Mouse (Mus musculus): Measurements from ENCODE around the gene Pip4k2b. TPM values are rescaled to one million over a fixed set of nuclear protein-coding genes. Genes with fewer than 3 reads are reported as not detected.

Pip4k2b gene
- polyA plus RNA-seq, 1 experiment = 17.6 TPM

- DNase-seq (ENCODE audit: low read depth in 1 of 2, low spot score in 2 of 2) = no peak
- TF ChIP-seq POLR2A (IDR thresholded peaks at IDR 0.05; ENCODE audit: low read depth, low read length) (no peak), CTCF (IDR thresholded peaks at IDR 0.05; ENCODE audit: extremely low read depth, insufficient read depth, insufficient read length, insufficient replicate concordance) (no peak)
- no peaks in the 10 kb centered on the region for H3K36me3 ChIP-seq (ENCODE audit: control insufficient read depth, insufficient read depth, low read length)
- 68% methylated on average over 14 of the region's 14 CpGs for WGBS
- no peak overlapping the region for H3K27ac ChIP-seq (ENCODE audit: insufficient read depth, low read length)
- peaks cover 13% of the 10 kb centered on the region for H3K27me3 ChIP-seq (ENCODE audit: control insufficient read depth, insufficient read depth, low read length)
- H3K4me1 ChIP-seq (ENCODE audit: control insufficient read depth, insufficient read depth, insufficient read length) = peaks cover 11% of the 10 kb centered on the region; the same call in 1 of the 2 replicates
- no peak overlapping the region for H3K4me3 ChIP-seq (ENCODE audit: extremely low read depth, insufficient read depth, insufficient read length)
Measured at GRCm38 (mm10) chr11:97697891-97698529, 46.5 kb downstream of the Pip4k2b start.

GRCm38 (mm10) chr11:97697199-97697890, 47.2 kb downstream of the Pip4k2b start:
- H3K36me3 ChIP-seq (ENCODE audit: control insufficient read depth, insufficient read depth, low read length) = no peaks in the 10 kb centered on the region
- peaks cover 11% of the 10 kb centered on the region; the same call in 1 of the 2 replicates for H3K4me1 ChIP-seq (ENCODE audit: control insufficient read depth, insufficient read depth, insufficient read length)
- WGBS = 82% methylated on average over 11 of the region's 11 CpGs
- H3K27ac ChIP-seq (ENCODE audit: insufficient read depth, low read length) = no peak overlapping the region
- no peak overlapping the region for H3K4me3 ChIP-seq (ENCODE audit: extremely low read depth, insufficient read depth, insufficient read length)
- TF ChIP-seq CTCF (IDR thresholded peaks at IDR 0.05; ENCODE audit: extremely low read depth, insufficient read depth, insufficient read length, insufficient replicate concordance) (no peak), POLR2A (IDR thresholded peaks at IDR 0.05; ENCODE audit: low read depth, low read length) (no peak)
- H3K27me3 ChIP-seq (ENCODE audit: control insufficient read depth, insufficient read depth, low read length) = peaks cover 13% of the 10 kb centered on the region
- DNase-seq (ENCODE audit: low read depth in 1 of 2, low spot score in 2 of 2) = no peak

DNA sequence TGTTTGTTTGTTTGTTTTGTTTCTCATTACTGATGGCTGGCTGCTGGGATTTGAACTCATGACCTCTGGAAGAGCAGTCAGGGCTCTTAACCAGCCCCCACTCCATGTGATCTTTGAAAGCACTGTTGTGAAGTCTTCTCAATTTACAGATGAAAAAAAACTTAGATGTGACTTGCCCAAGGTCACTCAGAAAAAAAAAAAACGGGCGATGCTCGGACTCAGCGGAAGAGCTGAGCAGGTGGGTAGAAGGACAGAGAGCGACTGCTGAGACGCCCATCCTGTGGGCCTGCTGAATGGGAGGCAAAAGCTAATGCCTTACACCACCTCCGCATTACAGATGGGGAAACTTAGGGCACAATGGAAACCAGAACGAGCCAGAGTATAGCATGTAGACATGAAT, 47.8 kb downstream of the Pip4k2b start:
- Histone ChIP-seq H3K4me3 (ENCODE audit: extremely low read depth, insufficient read depth, insufficient read length) (no peak overlapping the region), H3K4me1 (ENCODE audit: control insufficient read depth, insufficient read depth, insufficient read length) (peaks cover 11% of the 10 kb centered on the region; the same call in 1 of the 2 replicates), H3K27me3 (ENCODE audit: control insufficient read depth, insufficient read depth, low read length) (peaks cover 13% of the 10 kb centered on the region), H3K36me3 (ENCODE audit: control insufficient read depth, insufficient read depth, low read length) (no peaks in the 10 kb centered on the region), H3K27ac (ENCODE audit: insufficient read depth, low read length) (no peak overlapping the region)
- no peak for DNase-seq (ENCODE audit: low read depth in 1 of 2, low spot score in 2 of 2)
- 95% methylated on average over 8 of the region's 8 CpGs for WGBS
- TF ChIP-seq POLR2A (IDR thresholded peaks at IDR 0.05; ENCODE audit: low read depth, low read length) = no peak

- Histone ChIP-seq H3K27ac (ENCODE audit: insufficient read depth, low read length) (no peak overlapping the region), H3K4me3 (ENCODE audit: extremely low read depth, insufficient read depth, insufficient read length) (no peak overlapping the region), H3K36me3 (ENCODE audit: control insufficient read depth, insufficient read depth, low read length) (0 out of 2 replicates have a peak, but pooled peaks cover 1% of the 10 kb centered on the region), H3K27me3 (ENCODE audit: control insufficient read depth, insufficient read depth, low read length) (peaks cover 13% of the 10 kb centered on the region), H3K4me1 (ENCODE audit: control insufficient read depth, insufficient read depth, insufficient read length) (peaks cover 11% of the 10 kb centered on the region; the same call in 1 of the 2 replicates)
- no peak for TF ChIP-seq POLR2A (IDR thresholded peaks at IDR 0.05; ENCODE audit: low read depth, low read length)
- TF ChIP-seq CTCF (IDR thresholded peaks at IDR 0.05; ENCODE audit: extremely low read depth, insufficient read depth, insufficient read length, insufficient replicate concordance) = no peak
- WGBS = 82% methylated on average over 9 of the region's 9 CpGs
- DNase-seq (ENCODE audit: low read depth in 1 of 2, low spot score in 2 of 2) = no peak
Measured at GRCm38 (mm10) chr11:97695712-97696401, 48.6 kb downstream of the Pip4k2b start.

- H3K4me1 ChIP-seq (ENCODE audit: control insufficient read depth, insufficient read depth, insufficient read length) = peaks cover 10% of the 10 kb centered on the region; the same call in 1 of the 2 replicates
- no peak overlapping the region for H3K4me3 ChIP-seq (ENCODE audit: extremely low read depth, insufficient read depth, insufficient read length)
- peaks cover 13% of the 10 kb centered on the region for H3K27me3 ChIP-seq (ENCODE audit: control insufficient read depth, insufficient read depth, low read length)
- TF ChIP-seq CTCF (IDR thresholded peaks at IDR 0.05; ENCODE audit: extremely low read depth, insufficient read depth, insufficient read length, insufficient replicate concordance) = no peak
- TF ChIP-seq POLR2A (IDR thresholded peaks at IDR 0.05; ENCODE audit: low read depth, low read length) = no peak
- H3K27ac ChIP-seq (ENCODE audit: insufficient read depth, low read length) = no peak overlapping the region
- DNase-seq (ENCODE audit: low read depth in 1 of 2, low spot score in 2 of 2) = no peak
- WGBS = 93% methylated on average over 17 of the region's 17 CpGs
- 0 out of 2 replicates have a peak, but pooled peaks cover 1% of the 10 kb centered on the region for H3K36me3 ChIP-seq (ENCODE audit: control insufficient read depth, insufficient read depth, low read length)
Measured at GRCm38 (mm10) chr11:97694921-97695711, 49.4 kb downstream of the Pip4k2b start.

DNA sequence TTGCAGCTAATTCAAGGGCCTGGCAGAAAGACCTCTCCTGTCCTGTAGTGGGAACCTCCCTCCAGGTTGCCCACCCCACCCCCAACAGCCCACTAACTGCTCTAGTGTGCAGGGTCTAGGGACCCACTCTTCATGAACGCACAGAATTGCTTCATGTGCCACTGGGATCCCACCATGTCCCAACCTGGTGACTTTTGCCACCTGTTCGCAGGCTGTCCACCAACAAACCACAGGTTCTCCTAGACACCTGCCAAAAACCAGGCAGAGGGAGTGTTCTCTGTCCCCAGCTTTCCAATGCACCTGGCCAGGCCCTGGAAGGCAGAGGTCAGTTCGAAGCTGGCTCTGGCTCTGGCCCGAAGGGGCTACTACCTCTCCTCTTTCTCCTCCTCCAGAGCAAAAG, 50.1 kb downstream of the Pip4k2b start:
- DNase-seq (ENCODE audit: low read depth in 1 of 2, low spot score in 2 of 2) = no peak
- peaks cover 10% of the 10 kb centered on the region for H3K27me3 ChIP-seq (ENCODE audit: control insufficient read depth, insufficient read depth, low read length)
- TF ChIP-seq POLR2A (IDR thresholded peaks at IDR 0.05; ENCODE audit: low read depth, low read length) (no peak), CTCF (IDR thresholded peaks at IDR 0.05; ENCODE audit: extremely low read depth, insufficient read depth, insufficient read length, insufficient replicate concordance) (no peak)
- peaks cover 8% of the 10 kb centered on the region; the same call in 1 of the 2 replicates for H3K4me1 ChIP-seq (ENCODE audit: control insufficient read depth, insufficient read depth, insufficient read length)
- H3K27ac ChIP-seq (ENCODE audit: insufficient read depth, low read length) = no peak overlapping the region
- no peak overlapping the region for H3K4me3 ChIP-seq (ENCODE audit: extremely low read depth, insufficient read depth, insufficient read length)
- 91% methylated on average over 4 of the region's 4 CpGs for WGBS
- H3K36me3 ChIP-seq (ENCODE audit: control insufficient read depth, insufficient read depth, low read length) = 0 out of 2 replicates have a peak, but pooled peaks cover 1% of the 10 kb centered on the region
